Mouse (Mus musculus): Measurements from ENCODE around the gene Zyx. TPM values are rescaled to one million over a fixed set of nuclear protein-coding genes. Genes with fewer than 3 reads are reported as not detected.

The Zyx gene
- total RNA-seq, 1 experiment: 46.0 TPM

- Histone ChIP-seq H3K27ac (ENCODE audit: insufficient read depth, low read depth, low read length, poor library complexity, severe bottlenecking) (no peak overlapping the region), H3K9me3 (ENCODE audit: control insufficient read depth, insufficient read depth, low read depth, low read length) (no peaks in the 10 kb centered on the region), H3K9ac (ENCODE audit: insufficient read depth, low read depth, low read length, poor library complexity, severe bottlenecking) (no peak overlapping the region; the same call in 1 of the 2 replicates), H3K4me1 (ENCODE audit: control insufficient read depth in 2 of 2, insufficient read depth in 2 of 2, low read length in 2 of 2, poor library complexity in 1 of 2) (0 out of 4 replicates have a peak, but pooled peaks cover 0 to 3% of the 10 kb centered on the region in 2 experiments), H3K4me3 (ENCODE audit: insufficient read depth in 1 of 2, low read depth in 1 of 2, low read length in 2 of 2, poor library complexity in 1 of 2, severe bottlenecking in 1 of 2) (peak overlapping the region; percentile 68 to 71), H3K36me3 (ENCODE audit: control insufficient read depth, insufficient read depth, low read length, poor library complexity, severe bottlenecking) (no peaks in the 10 kb centered on the region)
- no peak for DNase-seq (ENCODE audit: low read depth, low spot score)
- in situ Hi-C loops (cut with MboI; ENCODE audit: low sequenced_read_pairs in 2 of 2, unreplicated experiment in 2 of 2): no loop called here
- TF ChIP-seq ZNF384 (IDR thresholded peaks at IDR 0.05; ENCODE audit: low read depth, low read length) (no peak), CHD2 (IDR thresholded peaks at IDR 0.05; ENCODE audit: low read depth, low read length) (no peak), HCFC1 (IDR thresholded peaks at IDR 0.05; ENCODE audit: borderline replicate concordance, insufficient read depth, low read length) (no peak), ZC3H11A (IDR thresholded peaks at IDR 0.05; ENCODE audit: borderline replicate concordance, low read depth, low read length) (no peak), MAFK (IDR thresholded peaks at IDR 0.05; ENCODE audit: insufficient read depth, low read depth, low read length) (no peak)
These were observed 25.9 kb upstream of the Zyx start for GRCm38 (mm10) chr6:42323371-42324066.

GRCm38 (mm10) chr6:42324067-42324481 lies 25.4 kb upstream of the Zyx start:
- Histone ChIP-seq H3K4me1 (ENCODE audit: control insufficient read depth in 2 of 2, insufficient read depth in 2 of 2, low read length in 2 of 2, poor library complexity in 1 of 2) (0 out of 4 replicates have a peak, but pooled peaks cover 0 to 3% of the 10 kb centered on the region in 2 experiments), H3K9me3 (ENCODE audit: control insufficient read depth, insufficient read depth, low read depth, low read length) (no peaks in the 10 kb centered on the region), H3K27ac (ENCODE audit: insufficient read depth, low read depth, low read length, poor library complexity, severe bottlenecking) (no peak overlapping the region), H3K36me3 (ENCODE audit: control insufficient read depth, insufficient read depth, low read length, poor library complexity, severe bottlenecking) (no peaks in the 10 kb centered on the region), H3K9ac (ENCODE audit: insufficient read depth, low read depth, low read length, poor library complexity, severe bottlenecking) (peak overlapping the region; percentile 20; the same call in 1 of the 2 replicates), H3K4me3 (ENCODE audit: insufficient read depth in 1 of 2, low read depth in 1 of 2, low read length in 2 of 2, poor library complexity in 1 of 2, severe bottlenecking in 1 of 2) (peak overlapping the region; percentile 68 to 71)
- in situ Hi-C loops (cut with MboI; ENCODE audit: low sequenced_read_pairs in 2 of 2, unreplicated experiment in 2 of 2): no loop called here
- DNase-seq (ENCODE audit: low read depth, low spot score): peak; percentile 22
- TF ChIP-seq ZC3H11A (IDR thresholded peaks at IDR 0.05; ENCODE audit: borderline replicate concordance, low read depth, low read length): no peak
- no peak for TF ChIP-seq HCFC1 (IDR thresholded peaks at IDR 0.05; ENCODE audit: borderline replicate concordance, insufficient read depth, low read length)
- no peak for TF ChIP-seq MAFK (IDR thresholded peaks at IDR 0.05; ENCODE audit: insufficient read depth, low read depth, low read length)
- TF ChIP-seq ZNF384 (IDR thresholded peaks at IDR 0.05; ENCODE audit: low read depth, low read length): no peak
- no peak for TF ChIP-seq CHD2 (IDR thresholded peaks at IDR 0.05; ENCODE audit: low read depth, low read length)

GRCm38 (mm10) chr6:42324482-42325267 lies 24.8 kb upstream of the Zyx start, which contains the start of gene Fam131b:
Gene Fam131b, minus strand, starts transcription at chr6:42324643.
- peak within 1 kb of the TSS; percentile 20; the same call in 1 of the 2 replicates for H3K9ac ChIP-seq (ENCODE audit: insufficient read depth, low read depth, low read length, poor library complexity, severe bottlenecking)
- no peaks in the 10 kb centered on the region for H3K36me3 ChIP-seq (ENCODE audit: control insufficient read depth, insufficient read depth, low read length, poor library complexity, severe bottlenecking)
- in situ Hi-C loops (cut with MboI; ENCODE audit: low sequenced_read_pairs in 2 of 2, unreplicated experiment in 2 of 2): no loop called here
- 0 out of 4 replicates have a peak, but pooled peaks cover 0 to 3% of the 10 kb centered on the region in 2 experiments for H3K4me1 ChIP-seq (ENCODE audit: control insufficient read depth in 2 of 2, insufficient read depth in 2 of 2, low read length in 2 of 2, poor library complexity in 1 of 2)
- H3K27ac ChIP-seq (ENCODE audit: insufficient read depth, low read depth, low read length, poor library complexity, severe bottlenecking): no peak within 1 kb of the TSS
- H3K9me3 ChIP-seq (ENCODE audit: control insufficient read depth, insufficient read depth, low read depth, low read length): no peaks in the 10 kb centered on the region
- DNase-seq (ENCODE audit: low read depth, low spot score): peak; percentile 12
- peak within 1 kb of the TSS; percentile 68 to 71 for H3K4me3 ChIP-seq (ENCODE audit: insufficient read depth in 1 of 2, low read depth in 1 of 2, low read length in 2 of 2, poor library complexity in 1 of 2, severe bottlenecking in 1 of 2)
- no peak for TF ChIP-seq ZC3H11A (IDR thresholded peaks at IDR 0.05; ENCODE audit: borderline replicate concordance, low read depth, low read length)
- TF ChIP-seq CHD2 (IDR thresholded peaks at IDR 0.05; ENCODE audit: low read depth, low read length): no peak
- TF ChIP-seq HCFC1 (IDR thresholded peaks at IDR 0.05; ENCODE audit: borderline replicate concordance, insufficient read depth, low read length): no peak
- no peak for TF ChIP-seq ZNF384 (IDR thresholded peaks at IDR 0.05; ENCODE audit: low read depth, low read length)
- no peak for TF ChIP-seq MAFK (IDR thresholded peaks at IDR 0.05; ENCODE audit: insufficient read depth, low read depth, low read length)

GRCm38 (mm10) chr6:42325268-42325609 lies 24.2 kb upstream of the Zyx start:
- H3K27ac ChIP-seq (ENCODE audit: insufficient read depth, low read depth, low read length, poor library complexity, severe bottlenecking): no peak overlapping the region
- TF ChIP-seq MAFK (IDR thresholded peaks at IDR 0.05; ENCODE audit: insufficient read depth, low read depth, low read length) (no peak), HCFC1 (IDR thresholded peaks at IDR 0.05; ENCODE audit: borderline replicate concordance, insufficient read depth, low read length) (no peak), ZNF384 (IDR thresholded peaks at IDR 0.05; ENCODE audit: low read depth, low read length) (no peak), CHD2 (IDR thresholded peaks at IDR 0.05; ENCODE audit: low read depth, low read length) (no peak), ZC3H11A (IDR thresholded peaks at IDR 0.05; ENCODE audit: borderline replicate concordance, low read depth, low read length) (no peak)
- H3K4me3 ChIP-seq (ENCODE audit: insufficient read depth in 1 of 2, low read depth in 1 of 2, low read length in 2 of 2, poor library complexity in 1 of 2, severe bottlenecking in 1 of 2): peak overlapping the region; percentile 68 to 71

More at GRCm38 (mm10) chr6:42325268-42325609, 24.2 kb upstream of the Zyx start:
- no peaks in the 10 kb centered on the region for H3K9me3 ChIP-seq (ENCODE audit: control insufficient read depth, insufficient read depth, low read depth, low read length)
- 0 out of 4 replicates have a peak, but pooled peaks cover 0 to 3% of the 10 kb centered on the region in 2 experiments for H3K4me1 ChIP-seq (ENCODE audit: control insufficient read depth in 2 of 2, insufficient read depth in 2 of 2, low read length in 2 of 2, poor library complexity in 1 of 2)
- no peaks in the 10 kb centered on the region for H3K36me3 ChIP-seq (ENCODE audit: control insufficient read depth, insufficient read depth, low read length, poor library complexity, severe bottlenecking)
- H3K9ac ChIP-seq (ENCODE audit: insufficient read depth, low read depth, low read length, poor library complexity, severe bottlenecking): no peak overlapping the region
- in situ Hi-C loops (cut with MboI; ENCODE audit: low sequenced_read_pairs in 2 of 2, unreplicated experiment in 2 of 2): no loop called here
- peak; percentile 67 for DNase-seq (ENCODE audit: low read depth, low spot score)
